Mouse (Mus musculus): Measurements from ENCODE around the gene Ddx23. TPM values are rescaled to one million over a fixed set of nuclear protein-coding genes. Genes with fewer than 3 reads are reported as not detected.

The Ddx23 gene
- polyA plus RNA-seq, 1 experiment from 2014 or later, result 26.4 TPM

GRCm38 (mm10) chr15:98637155-98637554, 25.5 kb downstream of the Ddx23 start:
- 28% methylated on average over 3 of the region's 3 CpGs for WGBS

GRCm38 (mm10) chr15:98636517-98636916, 26.2 kb downstream of the Ddx23 start:
- H3K9me3 ChIP-seq, result no peaks in the 10 kb centered on the region
- H3K27me3 ChIP-seq (replicated peaks), result no peaks in the 10 kb centered on the region
- H3K9ac ChIP-seq, result peak overlapping the region; percentile 95
- peak overlapping the region; percentile 95 for H3K4me3 ChIP-seq
- no peak for ATAC-seq (replicated peaks)
- peak overlapping the region; percentile 99 for H3K27ac ChIP-seq
- peaks cover 48% of the 10 kb centered on the region for H3K4me1 ChIP-seq
- WGBS, result 19% methylated on average over 5 of the region's 5 CpGs
- H3K36me3 ChIP-seq (replicated peaks), result peaks cover 21% of the 10 kb centered on the region
- H3K4me2 ChIP-seq, result peak overlapping the region; percentile 80

More at GRCm38 (mm10) chr15:98637155-98637554, 25.5 kb downstream of the Ddx23 start:
- peak overlapping the region; percentile 80 for H3K4me2 ChIP-seq
- H3K4me3 ChIP-seq, result peak overlapping the region; percentile 95
- H3K27ac ChIP-seq, result no peak overlapping the region
- no peaks in the 10 kb centered on the region for H3K27me3 ChIP-seq (replicated peaks)
- no peaks in the 10 kb centered on the region for H3K9me3 ChIP-seq
- no peak for ATAC-seq (replicated peaks)
- H3K9ac ChIP-seq, result peak overlapping the region; percentile 95; the same call in 1 of the 2 replicates
- H3K36me3 ChIP-seq (replicated peaks), result peaks cover 25% of the 10 kb centered on the region
- H3K4me1 ChIP-seq, result peaks cover 42% of the 10 kb centered on the region

GRCm38 (mm10) chr15:98635291-98635841, 27.3 kb downstream of the Ddx23 start:
- H3K4me1 ChIP-seq, result peaks cover 57% of the 10 kb centered on the region

GRCm38 (mm10) chr15:98634541-98635081, 28.1 kb downstream of the Ddx23 start:
- Histone ChIP-seq H3K27me3 (replicated peaks) (0 out of 2 replicates have a peak, but pooled peaks cover 3% of the 10 kb centered on the region), H3K4me3 (peak overlapping the region; percentile 95), H3K36me3 (replicated peaks) (0 out of 2 replicates have a peak, but pooled peaks cover 2% of the 10 kb centered on the region), H3K4me1 (peaks cover 57% of the 10 kb centered on the region), H3K4me2 (peak overlapping the region; percentile 80), H3K27ac (peak overlapping the region; percentile 99), H3K9ac (peak overlapping the region; percentile 95), H3K9me3 (no peaks in the 10 kb centered on the region)
- peak; percentile 66 for ATAC-seq (replicated peaks)
- 1% methylated on average over 64 of the region's 65 CpGs for whole genome bisulfite sequencing

More at GRCm38 (mm10) chr15:98635291-98635841, 27.3 kb downstream of the Ddx23 start:
- Histone ChIP-seq H3K9me3 (no peaks in the 10 kb centered on the region), H3K4me3 (peak overlapping the region; percentile 95), H3K27me3 (replicated peaks) (0 out of 2 replicates have a peak, but pooled peaks cover 3% of the 10 kb centered on the region), H3K9ac (peak overlapping the region; percentile 95), H3K36me3 (replicated peaks) (peaks cover 9% of the 10 kb centered on the region), H3K27ac (peak overlapping the region; percentile 99), H3K4me2 (peak overlapping the region; percentile 80)
- under 1% methylated on average over 21 of the region's 21 CpGs for WGBS
- peak; percentile 27; the same call in 1 of the 2 replicates for ATAC-seq (replicated peaks)

DNA sequence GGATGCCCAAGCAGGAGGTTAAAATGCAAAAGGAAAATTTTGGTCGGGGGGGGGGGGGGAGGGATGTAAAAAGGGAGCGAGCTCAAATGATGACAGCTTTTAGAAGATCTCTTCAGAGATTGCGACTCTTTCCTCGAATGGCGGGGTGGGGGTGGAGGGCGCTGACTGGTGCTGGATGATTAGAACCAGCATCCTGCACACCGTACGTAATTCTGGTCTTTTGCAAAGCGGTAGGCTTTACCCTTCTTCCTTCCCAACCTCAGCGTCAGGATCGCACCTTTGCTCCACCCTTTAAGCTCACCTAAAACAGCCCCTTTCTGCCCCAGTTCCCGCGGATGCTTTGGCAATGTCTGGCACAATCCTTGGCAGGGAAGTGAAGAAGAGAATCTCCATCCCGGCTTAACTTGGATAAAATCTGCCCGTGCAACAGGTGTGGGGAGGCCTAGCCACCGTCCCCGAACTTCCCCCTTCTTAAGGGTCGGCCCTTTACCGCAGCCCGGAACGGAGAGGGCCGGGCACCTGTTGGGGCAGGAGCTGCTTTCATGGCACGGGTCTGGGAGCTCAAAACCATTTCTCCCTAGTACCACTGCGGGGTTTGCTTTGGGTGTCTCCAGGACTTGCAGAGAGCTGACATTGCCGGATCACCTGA, 28.7 kb downstream of the Ddx23 start:
- ATAC-seq (replicated peaks), result peak; percentile 9; the same call in 1 of the 2 replicates
- peak overlapping the region; percentile 95 for H3K9ac ChIP-seq
- no peaks in the 10 kb centered on the region for H3K9me3 ChIP-seq
- peaks cover 61% of the 10 kb centered on the region for H3K4me1 ChIP-seq
- H3K4me2 ChIP-seq, result peak overlapping the region; percentile 80
- peak overlapping the region; percentile 99 for H3K27ac ChIP-seq
- peak overlapping the region; percentile 95 for H3K4me3 ChIP-seq
- under 1% methylated on average over 25 of the region's 25 CpGs for WGBS
- H3K27me3 ChIP-seq (replicated peaks), result 0 out of 2 replicates have a peak, but pooled peaks cover 3% of the 10 kb centered on the region
- 0 out of 2 replicates have a peak, but pooled peaks cover 2% of the 10 kb centered on the region for H3K36me3 ChIP-seq (replicated peaks)

DNA sequence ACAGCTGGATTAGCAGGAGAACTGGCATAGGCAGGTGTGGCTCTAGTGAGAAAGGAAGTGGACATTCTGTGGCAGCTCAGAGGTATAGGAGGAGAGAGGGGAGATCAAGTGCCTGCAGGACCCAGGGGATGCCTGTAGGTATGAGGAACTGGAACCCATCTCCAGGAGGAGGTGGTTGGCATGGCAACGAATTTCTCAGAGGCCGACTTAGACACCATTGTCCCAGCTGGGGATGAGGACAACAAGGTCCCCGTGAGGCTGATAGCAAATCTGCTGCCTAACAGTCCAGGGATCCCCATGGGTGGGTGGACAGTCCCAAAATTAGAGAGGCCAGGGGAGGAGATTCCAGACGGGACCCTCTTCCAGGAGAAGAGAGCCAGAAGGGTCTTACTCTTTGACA, 29.8 kb downstream of the Ddx23 start:
- peaks cover 71% of the 10 kb centered on the region for H3K4me1 ChIP-seq
- H3K36me3 ChIP-seq (replicated peaks), result 0 out of 2 replicates have a peak, but pooled peaks cover 2% of the 10 kb centered on the region
- 0 out of 2 replicates have a peak, but pooled peaks cover 3% of the 10 kb centered on the region for H3K27me3 ChIP-seq (replicated peaks)
- H3K4me2 ChIP-seq, result peak overlapping the region; percentile 80
- peak overlapping the region; percentile 95 for H3K9ac ChIP-seq
- H3K27ac ChIP-seq, result peak overlapping the region; percentile 99
- WGBS, result 1% methylated on average over 4 of the region's 4 CpGs
- ATAC-seq (replicated peaks), result no peak
- no peaks in the 10 kb centered on the region for H3K9me3 ChIP-seq
- H3K4me3 ChIP-seq, result peak overlapping the region; percentile 95

DNA sequence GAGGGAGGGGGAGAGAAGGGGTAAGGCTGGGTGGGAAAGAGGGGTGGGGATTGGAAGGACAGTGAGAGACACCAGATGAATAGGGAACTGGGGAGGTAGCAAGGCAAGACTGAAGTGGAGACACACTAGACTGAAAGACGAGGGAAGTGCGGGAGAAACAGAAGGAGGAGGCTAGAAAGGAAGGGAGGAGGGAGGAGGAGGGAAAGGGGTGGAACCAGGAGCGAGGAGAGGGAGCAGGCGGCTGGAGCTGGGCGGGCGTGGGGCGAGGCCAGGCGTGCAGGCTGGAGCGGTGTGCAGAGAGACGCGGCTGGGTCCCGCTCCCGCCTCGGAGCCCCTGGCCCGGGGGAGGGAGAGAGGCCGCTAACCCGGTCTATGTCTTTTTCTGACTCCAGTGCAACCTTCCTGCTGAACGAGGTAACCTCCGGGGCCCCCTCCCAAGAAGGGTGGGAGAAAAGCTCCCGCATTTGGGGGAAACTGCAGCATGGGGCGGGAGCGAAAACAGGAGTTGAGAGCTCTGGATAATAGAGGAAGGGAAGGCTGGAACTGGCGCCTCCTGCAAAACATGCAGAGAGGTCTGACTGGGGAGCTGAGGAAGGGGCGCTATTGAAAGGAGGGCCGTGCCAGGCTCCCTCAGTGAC, 30.5 kb downstream of the Ddx23 start:
- peaks cover 66% of the 10 kb centered on the region for H3K4me1 ChIP-seq
- under 1% methylated on average over 25 of the region's 25 CpGs for WGBS

DNA sequence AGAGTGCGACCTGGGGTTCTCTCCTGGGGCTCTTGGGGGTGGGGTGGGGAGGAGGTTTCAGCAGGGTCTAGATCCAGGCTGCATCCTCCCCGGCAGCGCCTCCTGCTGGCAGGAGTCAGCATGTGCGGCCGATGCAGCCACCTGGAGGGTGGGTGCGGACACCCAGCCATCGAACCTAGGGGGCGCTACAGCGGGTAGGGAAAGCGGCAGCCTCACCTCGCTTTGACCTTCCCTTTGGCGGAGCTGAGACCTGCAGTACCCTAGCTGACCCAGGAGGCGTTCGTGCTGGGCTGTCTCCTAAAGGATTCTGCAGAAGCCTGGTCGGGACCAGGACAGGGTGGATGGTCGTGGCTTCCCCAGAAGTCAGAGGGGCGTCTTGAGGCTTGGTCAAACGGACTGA, 31.2 kb downstream of the Ddx23 start:
- Histone ChIP-seq H3K27ac (peak overlapping the region; percentile 99), H3K9me3 (no peaks in the 10 kb centered on the region), H3K9ac (peak overlapping the region; percentile 95; the same call in 1 of the 2 replicates), H3K4me2 (peak overlapping the region; percentile 80), H3K27me3 (replicated peaks) (0 out of 2 replicates have a peak, but pooled peaks cover 3% of the 10 kb centered on the region), H3K36me3 (replicated peaks) (no peaks in the 10 kb centered on the region), H3K4me3 (peak overlapping the region; percentile 95), H3K4me1 (peaks cover 58% of the 10 kb centered on the region)
- ATAC-seq (replicated peaks), result peak; percentile 9; the same call in 1 of the 2 replicates
- 0% methylated on average over 18 of the region's 18 CpGs for WGBS

More for the DNA sequence above, 30.5 kb downstream of the Ddx23 start:
- ATAC-seq (replicated peaks), result peak; percentile 51
- H3K9ac ChIP-seq, result peak overlapping the region; percentile 95
- H3K27me3 ChIP-seq (replicated peaks), result 0 out of 2 replicates have a peak, but pooled peaks cover 3% of the 10 kb centered on the region
- H3K4me2 ChIP-seq, result peak overlapping the region; percentile 80
- 0 out of 2 replicates have a peak, but pooled peaks cover 1% of the 10 kb centered on the region for H3K36me3 ChIP-seq (replicated peaks)
- H3K27ac ChIP-seq, result peak overlapping the region; percentile 99
- peak overlapping the region; percentile 95 for H3K4me3 ChIP-seq
- H3K9me3 ChIP-seq, result no peaks in the 10 kb centered on the region

- peak within 1 kb of the TSS; percentile 95 for H3K4me3 ChIP-seq
- H3K4me2 ChIP-seq, result peak within 1 kb of the TSS; percentile 80
- WGBS, result 48% methylated on average over 4 of the region's 4 CpGs
- 0 out of 2 replicates have a peak, but pooled peaks cover 3% of the 10 kb centered on the region for H3K27me3 ChIP-seq (replicated peaks)
- peak within 1 kb of the TSS; percentile 95; the same call in 1 of the 2 replicates for H3K9ac ChIP-seq
- H3K9me3 ChIP-seq, result no peaks in the 10 kb centered on the region
- peaks cover 49% of the 10 kb centered on the region for H3K4me1 ChIP-seq
- ATAC-seq (replicated peaks), result no peak
- peak within 1 kb of the TSS; percentile 99 for H3K27ac ChIP-seq
- no peaks in the 10 kb centered on the region for H3K36me3 ChIP-seq (replicated peaks)
These were observed 32.2 kb downstream of the Ddx23 start, which contains the start of gene Cacnb3 for GRCm38 (mm10) chr15:98630540-98630939. TSS of gene Cacnb3 (plus strand) at chr15:98630840.

DNA sequence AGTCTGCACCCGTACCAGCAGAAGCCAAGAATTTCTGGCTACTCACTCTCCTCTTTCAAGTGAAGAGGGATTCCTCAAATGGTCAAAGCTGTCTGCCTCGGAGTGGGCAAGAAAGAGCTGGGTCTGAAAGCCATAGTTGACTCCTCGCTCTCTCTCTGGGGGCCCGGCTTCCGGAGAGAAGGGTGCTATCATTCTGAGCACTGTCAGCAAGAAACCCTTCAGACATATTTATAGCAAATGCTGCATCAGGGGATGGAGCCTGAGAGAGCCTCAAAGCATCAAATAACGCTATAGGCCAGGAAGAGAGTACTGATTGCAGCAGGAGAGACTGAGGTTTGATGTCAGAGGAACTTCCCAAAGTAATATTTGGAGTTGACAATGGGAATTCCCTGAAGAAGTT, 33.2 kb downstream of the Ddx23 start:
- H3K9me3 ChIP-seq, result no peaks in the 10 kb centered on the region
- no peaks in the 10 kb centered on the region for H3K36me3 ChIP-seq (replicated peaks)
- peak overlapping the region; percentile 62; the same call in 1 of the 2 replicates for H3K27ac ChIP-seq
- H3K4me3 ChIP-seq, result no peak overlapping the region
- 60% methylated on average over 6 of the region's 6 CpGs for WGBS
- no peak overlapping the region for H3K9ac ChIP-seq
- H3K4me2 ChIP-seq, result no peak overlapping the region
- 0 out of 2 replicates have a peak, but pooled peaks cover 3% of the 10 kb centered on the region for H3K27me3 ChIP-seq (replicated peaks)
- no peak for ATAC-seq (replicated peaks)
- peaks cover 45% of the 10 kb centered on the region for H3K4me1 ChIP-seq

- H3K4me1 ChIP-seq, result peaks cover 41% of the 10 kb centered on the region
- H3K9ac ChIP-seq, result peak overlapping the region; percentile 25; the same call in 1 of the 2 replicates
- 0 out of 2 replicates have a peak, but pooled peaks cover 3% of the 10 kb centered on the region for H3K27me3 ChIP-seq (replicated peaks)
- H3K4me3 ChIP-seq, result peak overlapping the region; percentile 7
- no peaks in the 10 kb centered on the region for H3K36me3 ChIP-seq (replicated peaks)
- peak overlapping the region; percentile 43 for H3K4me2 ChIP-seq
- 8% methylated on average over 20 of the region's 20 CpGs for WGBS
- no peaks in the 10 kb centered on the region for H3K9me3 ChIP-seq
- ATAC-seq (replicated peaks), result 0 out of 2 replicates have a peak, but pooled peaks have one; percentile 32
- H3K27ac ChIP-seq, result peak overlapping the region; percentile 62
These were observed 34.0 kb downstream of the Ddx23 start for GRCm38 (mm10) chr15:98628589-98629254.
